Mouse (Mus musculus) gastrocnemius, adult 2 months (tissue): ENCODE data around the gene Nr1h4. TPM values are rescaled to one million over a fixed set of nuclear protein-coding genes. Genes with fewer than 3 reads are reported as not detected.

ENCODE experiments used
- DNase-seq: peaks from one replicate; pipeline ENCODE4 v3.0.0; 2022
- H3K27ac ChIP-seq: fragments of 200-600 bp; 2 replicates; pipeline ENCODE4 v1.8.1; 2022; ENCODE audit warnings: mild to moderate bottlenecking
- H3K4me3 ChIP-seq: fragments of 200-600 bp; 2 replicates; pipeline ENCODE4 v1.8.1; 2022; ENCODE audit warnings: mild to moderate bottlenecking, moderate library complexity
- CTCF ChIP-seq: fragments of 200-600 bp; IDR thresholded peaks from 2 replicates; pipeline ENCODE4 v1.8.1; 2022; ENCODE audit warnings: antibody characterized with exemption, mild to moderate bottlenecking, moderate library complexity
- intact Hi-C: fragments of 180-260 bp; cut with DNase I; formaldehyde crosslinking; loops from one replicate; pipeline ENCODE4 v1.15.1; 2025
- total RNA-seq, 2 experiments: library from RNA; stranded (reverse); gene quantifications; 2 replicates each; pipeline ENCODE4 v1.2.3; 2021

The Nr1h4 gene
- total RNA-seq, 2 experiments from 2014 or later: 0.25 TPM; not detected in 1

DNA sequence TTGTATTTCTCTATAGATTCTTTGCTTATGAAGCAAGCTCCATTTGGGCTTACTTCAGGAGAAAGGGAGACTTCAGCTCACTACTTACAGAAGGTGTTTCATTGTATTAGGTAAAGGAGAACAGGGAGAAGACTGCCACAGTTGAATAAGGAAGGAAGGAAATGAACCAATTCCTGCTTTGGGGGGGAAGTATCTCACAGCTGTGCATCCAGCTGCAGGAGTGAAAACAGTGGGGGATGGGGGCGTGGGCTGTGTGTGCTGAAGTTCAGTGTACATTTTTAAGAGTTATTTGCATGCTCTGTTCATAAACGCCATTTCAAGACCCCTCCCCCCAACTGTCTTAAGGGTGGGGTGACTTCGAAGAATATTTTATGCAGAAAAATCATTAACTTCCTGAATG, 79.6 kb downstream of the Nr1h4 start:
- no peak for TF ChIP-seq CTCF
- no peak for DNase-seq
- H3K4me3 ChIP-seq: no peak overlapping the region
- intact Hi-C loops: no loop called here
- no peak overlapping the region for H3K27ac ChIP-seq

DNA sequence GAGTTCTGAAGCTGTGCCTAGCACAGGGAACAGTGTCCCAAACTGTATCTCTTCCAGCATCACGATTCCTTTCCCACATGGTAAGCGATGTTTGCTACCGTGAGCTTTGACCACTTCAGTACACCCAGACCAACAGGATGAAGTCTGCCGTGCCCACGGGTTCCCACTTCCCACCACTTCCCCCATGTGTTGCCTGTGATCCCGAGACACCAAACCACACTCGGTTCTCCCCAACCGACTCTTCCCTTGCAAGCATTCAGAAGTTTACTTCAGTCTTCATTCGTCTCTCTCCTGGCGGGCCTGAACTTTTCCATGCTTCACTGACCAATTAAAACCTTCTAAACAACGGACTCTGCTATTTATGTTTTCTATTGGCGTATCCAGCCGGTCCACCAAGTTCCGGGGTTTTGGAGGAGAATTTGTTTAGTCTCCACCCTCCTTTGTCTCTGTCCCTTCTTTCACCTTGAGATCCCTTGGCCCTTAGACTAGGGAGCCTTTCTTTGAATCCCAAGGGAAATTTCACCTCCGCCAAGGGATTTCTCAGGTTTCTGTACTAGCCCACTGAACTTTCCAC, 80.2 kb downstream of the Nr1h4 start:
- Histone ChIP-seq H3K4me3 (no peak overlapping the region), H3K27ac (no peak overlapping the region)
- intact Hi-C loops: no loop called here
- TF ChIP-seq CTCF: no peak
- DNase-seq: no peak

DNA sequence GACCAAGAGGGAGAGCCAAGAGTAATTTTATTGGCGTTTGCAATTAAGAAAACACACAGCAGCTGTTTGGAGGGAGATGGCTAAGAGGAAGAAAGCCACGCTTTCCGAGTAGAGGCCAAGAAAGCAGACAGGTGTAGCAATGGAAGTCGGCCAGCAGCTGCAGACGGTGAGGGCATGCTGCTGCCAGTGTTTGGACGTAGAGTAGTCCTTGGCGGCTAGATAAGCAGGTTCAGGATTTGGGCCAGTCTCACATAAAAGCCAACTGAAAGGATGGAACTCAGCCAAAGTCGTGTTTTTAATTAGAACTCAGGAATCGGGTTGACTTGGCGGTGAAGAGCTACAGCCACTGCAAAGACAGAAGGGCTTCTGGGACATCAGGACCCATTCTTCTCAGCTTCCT, 83.0 kb downstream of the Nr1h4 start:
- intact Hi-C loops: no loop called here
- TF ChIP-seq CTCF: no peak
- no peak overlapping the region for H3K4me3 ChIP-seq
- DNase-seq: peak; percentile 34
- no peak overlapping the region for H3K27ac ChIP-seq

DNA sequence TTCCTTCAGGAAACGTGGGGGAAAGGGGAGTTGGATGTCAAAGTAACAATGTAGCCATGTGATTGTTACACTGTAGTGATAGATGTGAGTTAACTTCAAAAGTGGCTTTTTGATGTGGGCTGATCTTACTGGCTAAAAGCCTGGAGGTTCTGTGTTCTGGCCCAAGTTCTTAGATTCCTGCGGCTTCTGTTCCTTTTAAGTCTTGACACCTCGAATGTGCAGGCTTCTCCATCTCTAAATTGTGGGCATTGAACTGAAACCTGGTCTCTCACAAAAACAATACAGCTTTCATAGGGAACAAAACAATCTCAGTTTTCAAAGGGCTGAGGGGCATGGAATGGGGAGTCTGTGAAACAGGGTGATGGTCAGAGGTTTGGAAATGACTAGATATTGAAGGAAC, 89.0 kb downstream of the Nr1h4 start:
- DNase-seq: no peak
- no peak for TF ChIP-seq CTCF
- intact Hi-C loops: no loop called here
- Histone ChIP-seq H3K4me3 (peak overlapping the region; percentile 80), H3K27ac (peak overlapping the region; percentile 61; the same call in 1 of the 2 replicates)

DNA sequence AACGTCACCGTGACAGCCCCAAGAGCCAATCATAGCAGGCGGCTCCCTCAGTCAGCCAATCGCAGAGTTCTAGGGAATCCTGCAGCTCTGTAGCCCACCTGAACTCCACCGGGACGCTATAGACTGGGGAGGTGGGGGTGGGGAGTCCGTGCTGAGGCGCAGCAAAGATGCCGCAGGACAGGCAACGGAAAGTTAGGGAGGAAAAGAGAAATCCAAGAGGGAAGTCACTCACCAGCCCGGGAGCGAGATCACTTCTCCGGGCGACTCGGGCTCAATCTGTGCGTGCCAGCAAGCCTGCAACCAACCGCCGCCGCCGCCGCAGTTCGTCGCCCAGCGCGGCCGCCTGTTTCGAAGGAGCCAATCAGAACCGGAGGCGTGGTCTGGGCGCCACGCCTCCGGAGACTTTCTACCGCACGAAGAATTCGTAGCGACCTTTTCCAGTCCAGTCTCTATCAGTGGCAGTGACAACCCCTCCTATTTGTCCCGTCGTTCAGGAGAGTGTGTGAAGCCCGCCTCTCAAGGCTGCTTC, 89.7 kb downstream of the Nr1h4 start, which contains the start of gene Gas2l3:
Gas2l3 (minus strand) TSS at position 345 of the 529 bp plus-strand sequence.
- intact Hi-C loops: no loop called here
- Histone ChIP-seq H3K27ac (peak within 1 kb of the TSS; percentile 71), H3K4me3 (peak within 1 kb of the TSS; percentile 80)
- no peak for TF ChIP-seq CTCF
- DNase-seq: peak; percentile 90

DNA sequence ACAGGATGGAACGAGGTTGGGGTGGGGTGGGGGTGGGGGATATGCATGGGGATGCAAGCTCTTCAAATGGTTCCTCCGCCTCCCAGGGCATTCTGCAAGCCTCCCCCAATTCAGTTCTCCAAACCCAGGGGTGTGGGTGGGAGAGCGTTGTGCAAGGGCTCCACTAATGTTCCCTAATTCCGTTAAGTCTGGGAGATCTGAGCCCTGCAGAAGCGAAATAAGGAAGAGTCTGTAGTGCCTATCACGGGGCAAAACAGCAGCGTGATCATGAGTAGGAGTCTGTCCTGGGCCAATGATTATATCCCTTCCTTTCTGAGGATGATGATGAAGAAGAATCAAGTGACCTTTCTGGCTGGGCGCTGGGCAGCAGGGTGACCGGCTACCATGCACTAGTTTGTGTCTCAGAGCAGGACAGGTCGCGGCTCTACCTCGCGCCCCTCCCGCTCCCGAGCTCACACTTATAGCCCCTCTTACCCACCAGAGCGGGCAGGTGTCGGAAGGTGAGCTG, 90.2 kb downstream of the Nr1h4 start:
- H3K27ac ChIP-seq: peak overlapping the region; percentile 71
- no peak for DNase-seq
- H3K4me3 ChIP-seq: peak overlapping the region; percentile 80
- no peak for TF ChIP-seq CTCF
- intact Hi-C loops: no loop called here

DNA sequence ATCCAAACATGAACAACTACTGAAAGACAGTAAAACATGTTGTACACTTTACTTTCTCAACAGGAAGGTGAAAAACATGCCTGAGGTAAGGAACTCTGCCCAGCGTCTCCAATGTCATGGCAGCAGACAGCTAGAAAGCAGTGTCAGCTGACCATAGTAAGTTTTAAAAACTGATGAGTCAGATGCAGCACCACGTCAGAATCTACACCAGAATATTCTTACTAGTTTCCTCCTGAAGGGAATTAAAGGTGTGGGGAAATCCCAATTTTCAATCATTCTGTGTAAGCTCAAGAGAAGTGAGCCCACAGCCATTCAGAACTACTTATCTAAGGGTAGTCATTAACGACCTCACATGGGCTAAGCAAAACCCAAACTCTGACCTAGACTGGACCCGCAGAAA, 90.7 kb downstream of the Nr1h4 start:
- no peak for DNase-seq
- TF ChIP-seq CTCF: no peak
- H3K4me3 ChIP-seq: peak overlapping the region; percentile 80
- peak overlapping the region; percentile 71; the same call in 1 of the 2 replicates for H3K27ac ChIP-seq
- intact Hi-C loops: no loop called here

DNA sequence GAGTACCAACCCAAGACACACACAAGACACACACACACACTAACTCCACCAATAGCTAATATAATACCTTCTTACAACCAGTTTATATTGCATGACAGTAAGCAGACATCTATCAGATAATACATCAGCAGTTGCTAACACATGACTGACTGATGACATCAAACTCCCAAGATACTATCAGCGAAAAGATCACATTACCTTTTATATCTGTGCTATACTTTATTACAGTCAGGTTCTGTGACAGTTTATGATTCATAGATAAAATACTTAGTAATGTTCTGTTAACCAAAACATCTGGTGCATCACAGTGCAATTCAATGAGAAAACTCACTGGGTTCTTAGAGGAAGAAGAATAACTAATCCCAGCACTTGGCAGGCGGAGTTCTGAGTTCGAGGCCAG, 91.4 kb downstream of the Nr1h4 start:
- no peak overlapping the region for H3K4me3 ChIP-seq
- intact Hi-C loops: no loop called here
- DNase-seq: no peak
- H3K27ac ChIP-seq: no peak overlapping the region
- no peak for TF ChIP-seq CTCF

DNA sequence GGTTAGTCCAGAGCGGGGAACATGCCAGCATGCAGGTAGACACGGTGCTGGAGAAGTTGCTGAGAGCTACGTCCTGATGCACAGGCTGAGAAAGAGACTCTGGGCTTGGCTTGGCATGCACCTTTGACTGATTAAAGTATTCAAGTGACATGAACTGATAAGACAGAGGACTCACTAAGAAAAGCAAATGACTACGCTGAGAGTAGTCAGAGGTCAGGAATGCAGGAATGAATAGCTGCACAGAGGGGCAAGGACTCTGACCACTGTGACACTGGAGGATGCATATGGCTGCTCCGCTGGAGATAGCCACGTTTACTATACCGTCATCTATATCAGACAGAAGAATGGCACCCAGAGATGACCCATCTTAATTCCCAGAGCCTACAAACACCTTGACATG, 94.0 kb downstream of the Nr1h4 start:
- Histone ChIP-seq H3K27ac (no peak overlapping the region), H3K4me3 (no peak overlapping the region)
- DNase-seq: no peak
- intact Hi-C loops: no loop called here
- no peak for TF ChIP-seq CTCF

DNA sequence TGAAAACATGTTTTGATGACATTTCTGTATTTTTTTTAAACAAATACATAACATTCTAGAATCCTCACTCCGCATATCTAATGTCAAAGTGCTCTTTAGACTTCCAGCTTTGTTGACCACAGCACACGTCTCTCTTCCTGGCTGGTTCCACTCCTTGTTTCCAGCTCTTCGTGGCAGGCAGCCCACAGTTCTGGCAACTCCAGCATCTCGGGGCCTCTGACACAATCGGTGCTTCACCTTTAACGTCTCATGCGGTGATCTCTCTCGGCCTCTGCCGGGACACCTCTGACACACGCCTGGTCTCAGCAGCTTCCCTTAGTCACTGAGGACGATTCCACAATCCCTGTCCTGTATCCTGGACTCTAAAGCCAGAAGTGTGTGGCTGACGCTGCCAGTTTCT, 95.4 kb downstream of the Nr1h4 start:
- intact Hi-C loops: no loop called here
- DNase-seq: peak; percentile 46
- no peak for TF ChIP-seq CTCF
- Histone ChIP-seq H3K27ac (no peak overlapping the region; the same call in 1 of the 2 replicates), H3K4me3 (peak overlapping the region; percentile 30; the same call in 1 of the 2 replicates)

DNA sequence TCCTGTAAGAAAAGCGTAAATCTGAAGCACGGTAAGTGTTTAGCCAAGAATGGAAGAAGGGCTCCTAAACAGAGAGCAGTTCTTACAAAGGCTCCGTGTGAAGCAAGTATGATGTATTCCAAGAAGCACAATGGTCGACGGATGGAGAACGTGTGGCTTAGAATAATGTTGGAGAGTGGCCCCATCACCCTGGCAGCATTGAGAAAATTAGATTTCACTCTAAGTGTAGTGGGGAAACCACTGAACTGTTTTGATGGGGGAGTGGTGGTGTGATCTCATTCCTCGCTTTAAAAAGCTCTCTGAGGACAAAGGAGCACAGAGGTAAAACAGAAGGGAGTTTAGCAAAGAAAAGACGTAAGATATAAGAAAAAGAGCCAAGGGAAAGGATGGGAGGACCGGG, 95.9 kb downstream of the Nr1h4 start:
- Histone ChIP-seq H3K4me3 (0 out of 2 replicates have a peak overlapping the region, but pooled peaks have one; percentile 15), H3K27ac (peak overlapping the region; percentile 20; the same call in 1 of the 2 replicates)
- no peak for TF ChIP-seq CTCF
- DNase-seq: no peak
- intact Hi-C loops: no loop called here

DNA sequence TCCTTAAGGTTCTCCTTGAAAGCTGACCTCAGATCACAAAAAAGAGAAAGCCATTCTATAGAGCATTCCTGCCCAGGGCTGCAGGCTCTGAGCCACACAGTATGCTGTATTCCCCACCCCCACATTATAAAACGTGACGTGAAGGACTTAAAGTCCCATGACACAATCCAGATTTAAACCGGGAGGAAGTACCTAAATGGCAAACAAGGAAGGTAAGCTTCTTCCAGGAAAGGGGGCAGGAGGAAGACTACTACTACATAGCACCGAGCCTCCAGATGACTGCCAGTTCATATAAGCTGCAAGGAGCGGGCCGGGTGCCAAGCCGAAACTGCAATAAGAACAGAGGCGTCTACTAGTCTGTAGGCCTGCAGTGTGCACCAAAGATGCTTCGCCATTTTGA, 97.5 kb downstream of the Nr1h4 start:
- no peak for DNase-seq
- intact Hi-C loops: no loop called here
- Histone ChIP-seq H3K27ac (no peak overlapping the region; the same call in 1 of the 2 replicates), H3K4me3 (no peak overlapping the region)
- TF ChIP-seq CTCF: no peak

DNA sequence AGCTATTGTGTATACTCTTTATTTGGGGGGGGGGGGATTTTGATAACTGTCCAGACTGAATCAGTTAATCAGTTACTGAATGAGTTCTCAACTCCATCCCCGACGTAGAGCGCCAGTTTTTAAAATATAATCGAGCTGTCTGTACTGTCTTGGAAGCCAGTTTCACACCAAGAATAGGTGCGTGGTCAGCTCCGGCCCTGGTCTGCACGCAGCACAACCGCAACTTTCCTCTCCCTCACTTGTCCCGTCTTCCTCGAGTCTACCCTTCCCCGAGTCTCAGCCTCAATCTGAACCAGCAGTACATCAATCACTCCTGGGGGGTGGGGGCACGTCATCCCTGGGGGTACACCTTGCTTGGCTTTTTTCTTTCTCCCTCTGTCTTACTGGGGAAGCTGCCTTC, 98.0 kb downstream of the Nr1h4 start:
- H3K4me3 ChIP-seq: no peak overlapping the region
- TF ChIP-seq CTCF: no peak
- intact Hi-C loops: no loop called here
- H3K27ac ChIP-seq: peak overlapping the region; percentile 20; the same call in 1 of the 2 replicates
- no peak for DNase-seq
